In the genomic region with DNA sequence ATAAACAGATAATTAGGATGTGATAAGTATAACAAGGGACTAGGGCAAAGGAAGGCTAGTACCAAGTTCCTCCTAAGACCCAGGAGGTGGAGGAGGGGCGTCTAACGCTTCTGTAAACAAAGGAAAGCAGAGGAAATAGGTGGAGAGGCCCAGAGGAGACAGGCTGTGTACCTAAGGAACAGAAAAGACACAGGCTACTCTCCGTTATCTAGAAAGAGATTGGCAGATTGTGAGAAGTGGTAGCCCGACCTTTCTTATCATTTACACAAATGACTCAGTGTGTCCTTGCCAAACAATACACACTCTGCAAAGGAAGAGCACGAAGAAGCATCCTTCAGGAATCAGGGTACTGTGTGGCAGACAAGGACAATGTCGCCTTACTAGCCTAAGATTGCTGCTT, we compare ENCODE assay signal across 21 mouse cellular contexts.
A peak's percentile ranks its signal among the peaks of the same experiment; 100 is the strongest.
DNase-seq lines count a peak whose midpoint lies in the region; ATAC-seq and TF ChIP-seq lines count a peak whose summit lies in the region.
"Had no signal": no experiment of that assay in that cellular context is flagged by ENCODE, and none has a peak within 500 bp of the region (broad histone marks: within the 10 kb centered on the region; RNA-seq: fewer than 3 reads in every experiment).

No protein-coding gene starts in this region.

- no peak overlapping the region for H3K27ac ChIP-seq in gastrocnemius, adult 2 months
- H3K27ac ChIP-seq: forebrain, embryonic 12.5 days; heart, embryonic 13.5 days; hindbrain, postnatal 0 days; limb, embryonic 10.5 days; lung, embryonic 15.5 days; midbrain, embryonic 10.5 days; stomach, postnatal 0 days had no signal

- peak; percentile 42; the same call in 1 of the 2 replicates for ATAC-seq in common myeloid progenitor, adult 5-6 weeks (replicated peaks; ENCODE audit: low read depth, poor library complexity, severe bottlenecking)
- ATAC-seq: hindbrain, postnatal 0 days had no signal

- peak; percentile 24 for DNase-seq in embryo, embryonic 11 days
- DNase-seq in embryo, embryonic 9.5 days (ENCODE audit: extremely low spot score), result no peak
- peak; percentile 61 for DNase-seq in 416B (ENCODE audit: low read depth)
- DNase-seq in lung, postnatal 14 days, result peak; percentile 45
- DNase-seq in gastrocnemius, postnatal 36 days, result no peak
- no peak for DNase-seq in gastrocnemius, adult 2 months
- no peak for DNase-seq in left cerebral cortex, adult 8-10 months (ENCODE audit: low spot score in 2 of 2)
- DNase-seq: adrenal gland, postnatal 10 days; cerebellum, adult 9-10 months; heart, postnatal 36 days; kidney, adult 2 months; kidney, postnatal 10 days; retina, postnatal 1 day had no signal

- TF ChIP-seq CTCF in gastrocnemius, adult 2 months (IDR thresholded peaks at IDR 0.05), result no peak

- intact Hi-C loops in gastrocnemius, postnatal 36 days (cut with DNase I), result no loop called here
- intact Hi-C loops in gastrocnemius, adult 2 months (cut with DNase I), result no loop called here

- no peak overlapping the region for H3K4me3 ChIP-seq in gastrocnemius, adult 2 months
- H3K4me3 ChIP-seq: forebrain, embryonic 12.5 days; heart, embryonic 13.5 days; limb, embryonic 10.5 days; lung, embryonic 15.5 days; midbrain, embryonic 10.5 days had no signal

Comparison
In these comparisons a context has a peak if more than half of its experiments do, and no peak if none do; other contexts are left out.
1. DNase-seq: peak in embryo, embryonic 11 days (single experiment), 416B (single experiment) and lung, postnatal 14 days (single experiment); none in embryo, embryonic 9.5 days (single experiment), gastrocnemius, postnatal 36 days (0 of 2), gastrocnemius, adult 2 months (single experiment) and left cerebral cortex, adult 8-10 months (0 of 2).